Mouse (Mus musculus) right cerebral cortex, postnatal 36 days (tissue): ENCODE measurements at regions not wholly inside any gene's neighbourhood (a gene's known extent, or its start where the extent isn't known, plus 50 kb on each side); places are given as distances from the start of the nearest gene placed in this dataset.
"Not testable (repeated sequence)": the region's sequence is repeated elsewhere in the genome, so short reads cannot be mapped to it uniquely, and the experiment has no call there.

Experiments used
- DNase-seq, 2 experiments: peaks; one replicate each; pipeline ENCODE4 v3.0.0; 2022; ENCODE audit warnings: low spot score in 2 of 2, mixed read lengths in 1 of 2

DNA sequence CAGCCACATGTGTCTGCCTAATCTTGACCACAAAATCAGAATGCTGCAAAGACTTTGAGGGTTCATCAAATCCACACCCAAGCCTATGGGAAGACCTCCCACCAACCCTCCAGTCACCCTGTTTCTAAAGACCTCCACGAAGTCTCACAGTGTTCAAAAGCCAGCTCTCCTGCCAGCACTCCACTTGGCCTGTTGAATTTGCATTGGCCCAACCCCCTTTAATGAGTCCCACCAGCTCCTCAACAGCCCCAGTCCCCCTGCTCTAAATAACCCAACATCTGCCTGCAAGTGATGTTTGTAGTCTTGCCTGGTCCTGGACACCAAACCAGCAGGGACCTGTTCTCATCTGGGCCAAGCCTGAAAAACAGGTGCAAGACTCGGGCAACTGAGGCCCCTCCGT, 106.6 kb upstream of the Nt5e start:
- no peak for DNase-seq

DNA sequence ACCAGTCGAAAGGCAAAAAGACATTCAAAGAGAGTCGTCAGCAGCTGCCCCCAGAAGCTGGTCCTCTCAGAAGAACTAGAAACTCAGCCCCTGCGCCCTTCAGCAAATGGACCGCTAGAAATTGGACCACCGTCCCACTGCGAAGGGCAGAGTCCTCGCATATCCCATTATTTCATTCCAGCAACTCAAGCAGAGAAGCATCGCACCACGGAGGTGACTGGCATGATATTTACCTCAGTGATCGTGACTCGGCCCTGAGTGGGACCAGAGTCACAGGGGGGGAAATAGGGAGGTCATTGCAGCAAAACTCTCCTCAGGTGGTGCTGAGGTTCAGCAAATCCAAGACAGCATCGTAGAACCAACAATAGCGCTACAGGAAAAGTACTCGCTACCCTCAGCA, 105.7 kb upstream of the Nt5e start:
- DNase-seq, result no peak

GRCm38 (mm10) chr9:88221850-88222353, 105.1 kb upstream of the Nt5e start:
- DNase-seq, result peak; percentile 14 to 23

GRCm38 (mm10) chr9:88237126-88237525, 89.9 kb upstream of the Nt5e start:
- DNase-seq, result no peak

DNA sequence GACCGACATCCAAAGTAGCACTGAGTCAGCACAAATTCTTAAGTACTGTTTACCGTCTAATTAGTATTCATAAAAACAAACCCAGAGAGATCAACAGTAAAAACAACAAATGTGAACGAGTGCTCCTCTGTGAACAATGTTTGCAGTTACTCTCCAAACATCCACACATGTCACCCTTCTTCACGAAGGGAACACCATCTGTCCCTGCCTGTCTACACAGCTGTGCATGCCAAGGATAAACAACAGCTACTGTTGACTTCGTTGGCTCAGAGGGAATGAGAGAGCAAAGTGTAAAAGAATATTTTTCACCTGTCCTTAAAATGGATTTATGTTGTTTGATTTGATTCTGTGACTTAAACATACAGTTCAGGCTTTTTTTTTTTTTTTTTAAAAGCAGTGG, 88.7 kb upstream of the Nt5e start:
- no peak for DNase-seq

DNA sequence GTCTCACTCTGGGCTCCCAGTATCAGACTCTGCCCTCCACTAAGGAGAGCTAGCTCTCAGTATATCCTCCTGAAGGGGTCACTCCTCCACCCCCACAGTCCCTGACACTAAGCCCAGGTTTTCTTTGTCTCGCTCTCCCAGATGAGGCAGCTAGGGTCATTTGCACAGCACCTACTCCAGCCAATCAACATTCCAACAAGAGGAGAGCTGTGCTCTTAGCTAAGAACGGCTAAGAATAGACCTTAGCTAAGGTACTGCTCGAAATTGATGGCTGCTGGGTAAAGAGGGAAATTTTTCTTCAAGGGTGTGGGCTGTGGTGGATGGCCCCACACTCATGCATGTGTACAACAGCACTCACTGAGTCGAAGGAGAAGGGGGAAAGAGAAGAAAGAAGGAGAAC, 86.3 kb upstream of the Nt5e start:
- no peak for DNase-seq

DNA sequence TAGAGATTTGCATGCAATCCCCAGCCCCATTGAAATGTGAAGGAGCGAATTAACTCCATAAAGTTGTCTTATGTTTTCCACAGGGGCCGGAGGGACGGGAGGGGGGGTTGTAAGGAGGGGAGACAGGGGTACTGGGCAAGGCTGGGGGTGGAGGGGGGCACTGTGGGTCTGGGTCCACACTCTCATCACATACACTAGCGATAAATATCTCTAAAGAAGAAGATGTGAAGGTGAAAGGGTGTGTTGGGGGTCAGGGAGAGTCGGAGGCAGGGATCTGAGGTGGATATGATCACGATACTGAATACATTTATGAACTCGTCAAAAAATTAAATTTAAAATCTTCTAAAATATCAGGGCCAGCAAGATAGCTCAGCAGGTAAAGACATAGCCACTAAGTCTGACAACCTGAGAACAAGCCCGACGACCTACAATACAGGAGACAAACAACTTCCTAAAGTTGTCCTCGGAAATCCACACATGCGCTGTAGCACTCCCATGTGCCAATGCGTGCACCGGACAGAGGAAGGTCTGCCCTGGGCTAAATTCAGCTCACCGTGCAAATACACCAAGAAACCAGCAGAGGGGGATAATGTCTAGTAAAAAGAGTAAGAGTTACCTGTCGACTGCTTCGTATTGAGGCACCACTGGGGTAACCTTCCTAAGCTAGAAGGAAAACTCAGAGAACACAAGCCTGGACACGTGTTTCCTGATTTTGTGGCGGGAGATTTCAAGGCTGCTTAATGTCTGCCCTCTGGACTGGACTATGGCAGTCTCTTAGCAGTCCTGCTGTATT, 85.6 kb upstream of the Nt5e start:
- peak; percentile 7 to 48 for DNase-seq

- no peak for DNase-seq
Measured at GRCm38 (mm10) chr9:88242530-88242929, 84.5 kb upstream of the Nt5e start.

DNA sequence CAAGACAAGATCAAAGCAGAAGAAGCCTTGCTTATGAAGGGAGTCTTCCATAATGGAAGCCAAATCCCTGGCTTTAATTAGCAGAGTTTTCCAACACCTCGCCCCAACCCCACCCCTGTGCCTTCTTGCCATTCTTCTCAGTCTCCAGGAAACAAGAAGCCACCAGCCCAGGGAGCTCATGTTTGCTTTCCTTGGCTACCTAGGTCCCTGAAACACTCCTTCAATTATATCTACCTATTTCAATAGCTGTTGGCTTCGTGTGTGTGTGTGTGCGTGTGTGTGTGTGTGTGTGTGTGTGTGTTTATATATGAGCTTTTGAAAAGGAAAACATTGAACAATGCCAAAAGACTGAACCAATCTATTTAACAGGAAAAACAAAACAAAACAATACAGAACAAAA, 82.5 kb upstream of the Nt5e start:
- DNase-seq, result no peak

- no peak for DNase-seq
Measured at GRCm38 (mm10) chr9:88255948-88256347, 71.0 kb upstream of the Nt5e start.

DNA sequence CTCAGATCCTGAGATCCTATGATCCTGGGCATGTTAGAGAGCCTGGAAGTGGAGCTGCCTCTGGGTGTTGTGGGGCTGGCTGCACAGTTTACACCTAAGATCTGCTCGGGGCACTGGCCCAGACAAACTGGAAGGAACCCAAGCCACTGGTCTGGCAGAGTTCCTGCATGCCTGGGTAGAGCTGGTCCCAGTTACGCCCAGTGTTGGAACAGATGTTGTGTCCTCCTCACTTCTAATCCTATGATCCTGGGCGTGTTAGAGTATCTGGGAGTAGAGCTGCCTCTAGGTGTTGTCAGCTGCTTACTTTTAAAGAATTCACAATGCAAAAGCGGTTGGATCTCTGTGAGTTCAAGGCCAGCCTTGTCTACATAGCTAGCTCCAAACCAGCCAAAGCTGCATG, 67.4 kb upstream of the Nt5e start:
- no peak for DNase-seq

DNA sequence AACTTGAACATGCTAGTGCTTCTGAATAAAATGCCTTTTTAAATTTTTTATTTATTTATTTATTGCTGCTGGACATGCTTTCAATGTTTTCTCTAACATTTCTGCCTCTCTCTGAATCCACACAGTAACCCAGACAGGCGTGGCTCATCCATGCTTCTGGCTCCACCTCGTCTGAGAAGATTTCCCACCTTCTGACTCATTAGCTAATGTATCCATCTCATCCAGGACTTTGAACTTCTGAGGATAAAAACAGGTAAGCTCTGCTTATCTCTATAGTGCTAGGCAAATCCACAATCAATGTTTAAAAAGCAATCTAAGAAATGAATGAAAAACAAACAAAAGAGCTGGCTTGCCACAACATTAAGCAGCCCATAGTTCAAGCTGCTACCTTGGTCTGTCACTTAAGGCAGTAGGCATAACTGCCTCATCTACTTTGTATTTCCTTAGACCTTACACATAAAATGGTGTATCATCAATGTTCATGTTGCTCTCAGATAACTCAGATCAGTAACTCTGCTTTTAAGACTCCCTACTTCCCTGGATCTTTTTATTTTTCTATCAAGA, 66.8 kb upstream of the Nt5e start:
- DNase-seq, result no peak

GRCm38 (mm10) chr9:88262461-88262860, 64.5 kb upstream of the Nt5e start:
- no peak for DNase-seq

GRCm38 (mm10) chr9:88266346-88266745, 60.7 kb upstream of the Nt5e start:
- not testable (repeated sequence) for DNase-seq

DNA sequence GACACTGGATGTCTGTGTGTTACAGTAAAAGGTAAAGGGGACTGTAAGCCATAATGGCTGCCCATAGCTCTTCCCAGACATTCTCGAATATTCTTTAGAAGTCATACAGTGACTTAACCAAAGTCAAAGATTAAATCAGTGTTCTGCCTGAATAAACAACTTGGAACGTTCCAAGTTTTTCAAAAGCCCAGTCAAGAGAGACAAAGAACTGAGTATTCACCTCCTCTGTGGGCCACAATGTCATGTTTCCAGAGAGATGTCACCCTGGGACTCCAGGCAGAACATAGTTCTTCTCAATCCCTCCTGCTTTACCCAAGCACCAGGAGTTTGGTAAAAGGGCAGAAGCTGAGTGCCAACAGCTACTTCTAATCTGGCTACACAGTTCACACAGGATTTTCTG, 58.2 kb upstream of the Nt5e start:
- DNase-seq, result no peak

GRCm38 (mm10) chr9:88269216-88269615, 57.8 kb upstream of the Nt5e start:
- no peak for DNase-seq

- DNase-seq, result no peak
Measured at GRCm38 (mm10) chr9:88270836-88271235, 56.2 kb upstream of the Nt5e start.

DNA sequence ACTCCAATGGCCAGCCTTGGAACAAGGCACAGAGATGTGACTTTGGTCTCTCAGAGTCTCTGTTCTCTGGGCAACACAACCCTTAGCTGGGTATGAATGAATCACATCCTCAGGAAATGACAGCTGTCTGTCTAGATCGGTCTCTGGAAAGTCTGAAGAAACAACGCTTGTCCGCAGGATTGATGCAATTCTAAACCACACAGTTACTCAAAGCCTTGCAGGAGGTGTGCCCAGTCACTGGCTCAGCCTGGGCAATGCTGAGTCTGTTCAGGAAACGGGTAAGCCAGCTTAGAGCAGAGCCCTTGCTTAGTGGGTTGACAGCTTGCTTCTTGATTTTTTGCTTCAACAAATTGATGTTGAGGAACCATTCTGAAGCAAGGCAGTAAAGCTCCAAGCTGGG, 53.7 kb upstream of the Nt5e start:
- no peak for DNase-seq

- DNase-seq, result no peak
Measured at GRCm38 (mm10) chr9:88274040-88274439, 53.0 kb upstream of the Nt5e start.

GRCm38 (mm10) chr9:88274681-88275336, 52.2 kb upstream of the Nt5e start:
- DNase-seq, result no peak

- no peak for DNase-seq
Measured at GRCm38 (mm10) chr9:88276023-88276568, 50.9 kb upstream of the Nt5e start.

DNA sequence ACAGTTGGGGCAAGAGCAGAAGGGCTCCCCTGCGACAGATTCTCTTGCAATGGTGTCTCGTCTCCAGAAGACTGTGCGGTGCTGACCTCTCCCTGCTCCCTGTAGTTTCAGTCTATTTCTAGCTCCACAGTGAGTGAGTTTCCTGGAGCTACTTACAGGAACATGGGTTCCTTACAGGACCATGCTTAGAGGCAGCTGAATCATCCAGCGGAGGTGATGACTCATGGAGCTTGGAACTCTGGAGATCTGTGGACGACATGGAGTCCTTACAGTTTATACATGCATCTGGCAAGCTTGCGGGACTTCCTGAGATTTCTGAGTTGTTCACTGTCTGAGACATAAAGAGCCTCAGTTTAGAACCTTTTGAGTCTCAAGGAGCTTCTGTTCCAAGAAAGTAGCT, 50.0 kb upstream of the Nt5e start:
- DNase-seq, result peak in 1 of 2 experiments; percentile 7
